Mouse (Mus musculus) thymus, adult 2 months (tissue): ENCODE measurements around the gene Cbl.

Source experiments
- CTCF ChIP-seq: fragments of 200-500 bp; IDR thresholded peaks from 2 replicates; pipeline ENCODE4 v1.5.1; 2012; ENCODE audit warnings: mild to moderate bottlenecking, control low read depth, low read length, moderate library complexity, borderline replicate concordance; ENCODE audit not compliant: control insufficient read depth, poor library complexity, insufficient read depth; ENCODE audit errors: extremely low read depth
- POLR2A ChIP-seq: fragments of 200-500 bp; IDR thresholded peaks from 2 replicates; pipeline ENCODE4 v1.6.1; 2012; ENCODE audit warnings: mild to moderate bottlenecking, low read length, control low read depth, moderate library complexity; ENCODE audit not compliant: control insufficient read depth, poor library complexity, insufficient read depth; ENCODE audit errors: extremely low read depth

DNA sequence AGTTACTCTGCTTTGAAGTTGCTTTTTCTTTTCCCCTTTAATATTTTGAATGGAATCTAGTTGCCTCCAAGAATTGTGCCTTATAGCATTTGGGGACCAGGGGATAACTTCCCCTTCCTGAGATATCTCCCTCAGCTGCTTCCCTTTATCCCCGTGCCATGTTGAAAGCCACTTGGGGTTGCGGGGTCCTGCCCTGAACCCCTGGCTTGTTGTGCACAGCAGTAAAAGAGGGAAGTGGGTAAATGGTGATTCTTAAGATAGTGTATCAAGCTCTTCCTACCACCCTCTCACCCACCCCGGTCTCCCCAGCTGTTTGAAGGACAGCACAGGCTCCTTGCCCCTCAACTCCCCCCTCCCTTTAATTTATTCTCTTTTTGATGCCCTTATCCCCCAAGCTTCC is 139.1 kb downstream of the Cbl start:
- TF ChIP-seq POLR2A (no peak), CTCF (no peak)
